Mouse (Mus musculus) mammary gland, adult 2 months (tissue): Measurements from ENCODE around the gene Tmem102. TPM values are rescaled to one million over a fixed set of nuclear protein-coding genes. Genes with fewer than 3 reads are reported as not detected.

ENCODE experiments used
- polyA plus RNA-seq: library from polyadenylated mRNA; depleted of rRNA; stranded (reverse); fragments of >200 nt; gene quantifications from 2 replicates; pipeline ENCODE4 v1.2.3, GENCODE M21; 2012; ENCODE audit warnings: low replicate concordance; rRNA removed

Gene Tmem102
- polyA plus RNA-seq = 4.5 and 10.8 TPM in 2 replicates

GRCm38 (mm10) chr11:69804972-69805909 is at the start of gene Tmem102:
TSS of gene Tmem102 (minus strand) at chr11:69805624.

GRCm38 (mm10) chr11:69846198-69846680 is 40.8 kb upstream of the Tmem102 start, which contains the start of gene Plscr3:
TSS of gene Plscr3 (plus strand) at chr11:69846376.

GRCm38 (mm10) chr11:69837952-69838713 is 32.7 kb upstream of the Tmem102 start, which contains the start of gene Tmem256:
TSS of gene Tmem256 (plus strand) at chr11:69838514.

GRCm38 (mm10) chr11:69837604-69837951 is 32.2 kb upstream of the Tmem102 start, which contains the start of gene Nlgn2:
TSS of gene Nlgn2 (minus strand) at chr11:69837784.

GRCm38 (mm10) chr11:69822080-69822479 is 16.7 kb upstream of the Tmem102 start, which contains the start of gene Spem1:
TSS of gene Spem1 (minus strand) at chr11:69822180.

GRCm38 (mm10) chr11:69818365-69818764 is 12.9 kb upstream of the Tmem102 start, which contains the start of gene Spem2:
TSS of gene Spem2 (minus strand) at chr11:69818465.

GRCm38 (mm10) chr11:69815155-69815554 is 9.7 kb upstream of the Tmem102 start, which contains the start of gene Gm39566:
TSS of gene Gm39566 (minus strand) at chr11:69815298.

GRCm38 (mm10) chr11:69801379-69801977 is 3.9 kb downstream of the Tmem102 start, which contains the start of gene Fgf11:
TSS of gene Fgf11 (minus strand) at chr11:69801857.

GRCm38 (mm10) chr11:69795168-69795982 is 10.0 kb downstream of the Tmem102 start, which contains the start of gene Chrnb1:
TSS of gene Chrnb1 (minus strand) at chr11:69795943.

GRCm38 (mm10) chr11:69765221-69766125 is 40.0 kb downstream of the Tmem102 start, which contains the start of gene Zbtb4:
TSS of gene Zbtb4 (plus strand) at chr11:69765912.

GRCm38 (mm10) chr11:69761868-69762267 is 43.6 kb downstream of the Tmem102 start, which contains the start of gene Slc35g3:
TSS of gene Slc35g3 (minus strand) at chr11:69761968.

GRCm38 (mm10) chr11:69758478-69758970 is 46.9 kb downstream of the Tmem102 start, which contains the start of gene Polr2a:
TSS of gene Polr2a (minus strand) at chr11:69758637.

Other genes with a start within 250 kb of the Tmem102 start
- gene Efnb3, start 245.4 kb downstream of the Tmem102 start, polyA plus RNA-seq = 1.1 and 2.5 TPM in 2 replicates
- gene Wrap53, start 225.4 kb downstream of the Tmem102 start, polyA plus RNA-seq = 19.0 and 19.8 TPM in 2 replicates
- gene Trp53, start 225.3 kb downstream of the Tmem102 start, polyA plus RNA-seq = 122 and 145 TPM in 2 replicates
- 11.6 and 60.5 TPM in 2 replicates for gene Atp1b2, start 199.7 kb downstream of the Tmem102 start, polyA plus RNA-seq
- gene Shbg, start 187.7 kb downstream of the Tmem102 start, polyA plus RNA-seq = 0.08 TPM in 1 of 2 replicates, not detected in the other
- gene Sat2, start 183.6 kb downstream of the Tmem102 start, polyA plus RNA-seq = 2.1 and 6.7 TPM in 2 replicates
- gene Fxr2, start 172.6 kb downstream of the Tmem102 start, polyA plus RNA-seq = 50.5 and 57.2 TPM in 2 replicates
- gene Sox15, start 150.3 kb downstream of the Tmem102 start, polyA plus RNA-seq = 0.66 and 1.1 TPM in 2 replicates
- gene Mpdu1, start 143.0 kb downstream of the Tmem102 start, polyA plus RNA-seq = 139 and 176 TPM in 2 replicates
- 76.8 and 80.0 TPM in 2 replicates for gene Cd68, start 139.5 kb downstream of the Tmem102 start, polyA plus RNA-seq
- gene Eif4a1, start 133.2 kb downstream of the Tmem102 start, polyA plus RNA-seq = 199 and 324 TPM in 2 replicates
- gene Senp3, start 123.5 kb downstream of the Tmem102 start, polyA plus RNA-seq = 40.2 and 91.5 TPM in 2 replicates
- gene Tnfsf13, start 119.8 kb downstream of the Tmem102 start, polyA plus RNA-seq = 5.2 and 9.5 TPM in 2 replicates
- gene Tnfsf12, start 109.8 kb downstream of the Tmem102 start, polyA plus RNA-seq = 48.2 and 64.3 TPM in 2 replicates
- 8.4 and 11.1 TPM in 2 replicates for gene Tnfsfm13, start 109.5 kb downstream of the Tmem102 start, polyA plus RNA-seq
- gene Polr2a, start 47.0 kb downstream of the Tmem102 start, polyA plus RNA-seq = 18.0 and 27.0 TPM in 2 replicates
- not detected in 2 replicates for gene Slc35g3, start 43.7 kb downstream of the Tmem102 start, polyA plus RNA-seq
- 47.2 and 88.9 TPM in 2 replicates for gene Zbtb4, start 39.7 kb downstream of the Tmem102 start, polyA plus RNA-seq
- gene Chrnb1, start 9.7 kb downstream of the Tmem102 start, polyA plus RNA-seq = 14.0 and 38.5 TPM in 2 replicates
- 11.4 and 13.5 TPM in 2 replicates for gene Fgf11, start 3.8 kb downstream of the Tmem102 start, polyA plus RNA-seq
- not detected in 2 replicates for gene Gm39566, start 9.7 kb upstream of the Tmem102 start, polyA plus RNA-seq
- gene Spem2, start 12.8 kb upstream of the Tmem102 start, polyA plus RNA-seq = not detected in 2 replicates
- gene Spem1, start 16.6 kb upstream of the Tmem102 start, polyA plus RNA-seq = 0.19 and 0.35 TPM in 2 replicates
- gene Nlgn2, start 32.2 kb upstream of the Tmem102 start, polyA plus RNA-seq = 23.5 and 39.4 TPM in 2 replicates
- 180 and 280 TPM in 2 replicates for gene Tmem256, start 32.9 kb upstream of the Tmem102 start, polyA plus RNA-seq
- 125 and 161 TPM in 2 replicates for gene Plscr3, start 40.8 kb upstream of the Tmem102 start, polyA plus RNA-seq
- gene Tnk1, start 53.1 kb upstream of the Tmem102 start, polyA plus RNA-seq = 11.8 and 14.1 TPM in 2 replicates
- gene Tmem95, start 72.4 kb upstream of the Tmem102 start, polyA plus RNA-seq = not detected in 2 replicates
- gene Kctd11, start 75.8 kb upstream of the Tmem102 start, polyA plus RNA-seq = 11.8 and 13.5 TPM in 2 replicates
- 40.3 and 80.4 TPM in 2 replicates for gene Acap1, start 89.9 kb upstream of the Tmem102 start, polyA plus RNA-seq
- gene 2810408A11Rik, start 95.4 kb upstream of the Tmem102 start, polyA plus RNA-seq = 0.80 and 1.1 TPM in 2 replicates
- gene Neurl4, start 95.4 kb upstream of the Tmem102 start, polyA plus RNA-seq = 44.0 and 45.9 TPM in 2 replicates
- 130 and 139 TPM in 2 replicates for gene Gps2, start 108.3 kb upstream of the Tmem102 start, polyA plus RNA-seq
- gene Eif5a, start 116.3 kb upstream of the Tmem102 start, polyA plus RNA-seq = 301 and 469 TPM in 2 replicates
- 24.9 and 28.8 TPM in 2 replicates for gene Ybx2, start 130.2 kb upstream of the Tmem102 start, polyA plus RNA-seq
- 238 and 400 TPM in 2 replicates for gene Slc2a4, start 142.6 kb upstream of the Tmem102 start, polyA plus RNA-seq
- gene Cldn7, start 159.2 kb upstream of the Tmem102 start, polyA plus RNA-seq = 18.2 and 18.6 TPM in 2 replicates
- gene Ctdnep1, start 175.5 kb upstream of the Tmem102 start, polyA plus RNA-seq = 110 and 163 TPM in 2 replicates
- gene Elp5, start 176.9 kb upstream of the Tmem102 start, polyA plus RNA-seq = 55.0 and 105 TPM in 2 replicates
- 358 and 921 TPM in 2 replicates for gene Gabarap, start 185.5 kb upstream of the Tmem102 start, polyA plus RNA-seq
- gene Phf23, start 190.2 kb upstream of the Tmem102 start, polyA plus RNA-seq = 21.3 and 23.1 TPM in 2 replicates
- gene Dvl2, start 195.0 kb upstream of the Tmem102 start, polyA plus RNA-seq = 15.5 and 26.3 TPM in 2 replicates
- 171 and 264 TPM in 2 replicates for gene Acadvl, start 209.8 kb upstream of the Tmem102 start, polyA plus RNA-seq
- gene Dlg4, start 211.3 kb upstream of the Tmem102 start, polyA plus RNA-seq = 22.3 and 22.8 TPM in 2 replicates
- 2.4 TPM in 1 of 2 replicates, not detected in the other for gene Asgr1, start 248.5 kb upstream of the Tmem102 start, polyA plus RNA-seq